Mouse (Mus musculus) A20 (cell line): ENCODE results near the gene Uggt1.

ENCODE experiments used
- DNase-seq: peaks from one replicate; pipeline ENCODE4 v3.0.0-alpha.2; 2011; ENCODE audit warnings: low read depth, low spot score

Gene Uggt1

DNA sequence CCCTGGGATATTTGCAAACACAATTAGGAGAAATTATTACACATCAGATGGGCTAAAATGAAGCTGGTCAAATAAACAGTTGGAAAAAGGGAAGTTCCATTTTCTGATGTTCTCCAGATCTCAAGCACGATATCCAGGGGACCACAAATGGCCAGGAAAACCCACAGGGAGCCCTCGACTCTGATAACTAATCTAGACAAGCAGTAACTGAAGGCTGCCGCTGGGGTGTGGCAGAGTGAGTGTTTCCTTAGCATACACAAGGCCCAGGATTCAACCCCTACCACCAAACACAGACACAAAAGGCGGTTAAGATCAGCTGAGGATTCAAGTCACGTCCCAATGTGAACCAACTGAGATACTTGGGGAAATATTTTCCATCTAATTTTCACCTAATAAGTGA is 64.5 kb downstream of the Uggt1 start:
- no peak for DNase-seq

- no peak for DNase-seq
Measured at GRCm38 (mm10) chr1:36173461-36173860, 71.1 kb downstream of the Uggt1 start.

- DNase-seq: no peak
Measured at GRCm38 (mm10) chr1:36172941-36173340, 71.6 kb downstream of the Uggt1 start.

GRCm38 (mm10) chr1:36162687-36163086 is 81.8 kb downstream of the Uggt1 start:
- no peak for DNase-seq

GRCm38 (mm10) chr1:36161208-36161607 is 83.3 kb downstream of the Uggt1 start:
- DNase-seq: no peak

DNA sequence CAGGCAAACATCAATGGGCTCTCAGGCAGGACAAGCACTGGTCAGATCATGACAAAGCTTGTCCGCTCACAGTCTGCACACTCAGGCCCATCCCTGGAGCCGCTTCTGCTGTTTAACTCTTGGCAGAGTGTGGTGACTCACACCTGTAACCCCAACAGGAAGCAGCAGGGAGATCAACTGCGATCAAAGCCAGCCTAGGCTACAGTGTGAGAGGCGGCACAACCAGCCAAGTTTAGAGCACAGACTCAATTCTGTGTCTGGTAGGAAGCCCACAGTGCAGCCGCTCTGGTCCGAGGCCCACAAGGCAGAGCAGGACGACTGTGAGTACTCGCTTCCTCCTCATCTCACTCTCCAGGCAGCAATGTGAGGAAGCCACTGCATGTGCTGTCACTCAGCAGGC is 84.3 kb downstream of the Uggt1 start:
- DNase-seq: no peak

DNA sequence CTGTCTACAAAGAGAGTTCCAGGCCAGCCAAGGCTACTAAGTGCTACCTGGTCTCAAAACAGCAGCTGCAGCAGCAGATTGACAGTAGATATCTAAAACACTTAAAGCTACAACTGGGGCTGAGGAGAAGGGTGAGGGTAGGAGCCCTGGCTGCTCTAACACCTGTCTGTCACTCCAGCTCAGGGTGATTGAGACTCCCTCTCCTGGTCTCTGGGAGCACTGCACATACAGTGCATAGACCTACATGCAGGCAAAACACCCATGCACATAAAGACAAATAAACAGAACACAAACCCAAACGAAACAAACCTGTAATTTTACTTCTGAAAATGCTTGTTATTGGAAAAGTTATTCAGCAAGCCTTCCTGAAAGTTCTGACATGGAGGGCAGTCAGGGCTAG is 95.1 kb downstream of the Uggt1 start:
- DNase-seq: peak; percentile 63

DNA sequence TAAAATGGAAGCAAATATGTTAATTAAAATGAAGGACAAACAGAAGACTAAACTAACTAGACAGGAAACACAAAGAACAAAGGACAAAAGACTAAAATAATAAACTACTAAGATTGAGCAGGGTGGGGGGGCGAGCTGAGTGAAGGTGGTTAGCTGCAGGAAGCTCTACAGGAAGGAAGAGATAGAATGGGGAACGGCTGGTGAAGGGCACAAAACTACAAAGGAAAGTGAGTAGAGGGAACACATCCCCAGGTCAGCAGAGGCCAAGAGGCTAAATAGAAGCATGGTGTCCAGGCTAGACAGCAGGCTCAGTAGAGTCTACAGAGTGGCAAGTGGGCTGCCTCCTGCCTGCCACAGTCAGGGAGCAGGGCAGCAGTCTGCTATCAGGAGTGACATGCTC is 95.7 kb downstream of the Uggt1 start:
- DNase-seq: no peak

DNA sequence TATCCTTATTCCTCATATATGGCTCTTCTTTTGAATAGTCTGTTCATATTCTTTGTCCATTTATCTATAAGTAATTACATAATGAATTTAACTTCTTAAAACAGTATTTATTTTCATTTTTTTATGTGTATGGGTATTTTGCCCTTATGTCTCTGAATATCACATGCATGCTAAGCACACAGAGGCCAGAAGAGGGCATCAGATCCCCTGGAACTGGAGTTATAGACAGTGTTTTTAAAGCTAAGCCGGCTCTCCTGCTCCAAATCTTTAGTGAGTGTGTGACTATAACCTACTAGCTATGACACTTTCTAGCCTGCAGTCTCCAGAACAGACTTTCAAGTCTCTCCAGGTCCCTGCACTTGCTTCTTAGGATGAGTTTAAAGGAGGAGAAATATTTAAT is 99.5 kb downstream of the Uggt1 start:
- peak; percentile 41 for DNase-seq

GRCm38 (mm10) chr1:36140311-36140710 is 104.2 kb downstream of the Uggt1 start:
- DNase-seq: no peak

- DNase-seq: peak; percentile 79
Measured at GRCm38 (mm10) chr1:36134584-36134983, 109.9 kb downstream of the Uggt1 start.

GRCm38 (mm10) chr1:36133647-36134046 is 110.9 kb downstream of the Uggt1 start:
- DNase-seq: no peak

GRCm38 (mm10) chr1:36133041-36133440 is 111.5 kb downstream of the Uggt1 start:
- DNase-seq: no peak

- DNase-seq: no peak
Measured at GRCm38 (mm10) chr1:36132211-36132610, 112.3 kb downstream of the Uggt1 start.

- DNase-seq: no peak
Measured at GRCm38 (mm10) chr1:36131766-36132165, 112.8 kb downstream of the Uggt1 start.

DNA sequence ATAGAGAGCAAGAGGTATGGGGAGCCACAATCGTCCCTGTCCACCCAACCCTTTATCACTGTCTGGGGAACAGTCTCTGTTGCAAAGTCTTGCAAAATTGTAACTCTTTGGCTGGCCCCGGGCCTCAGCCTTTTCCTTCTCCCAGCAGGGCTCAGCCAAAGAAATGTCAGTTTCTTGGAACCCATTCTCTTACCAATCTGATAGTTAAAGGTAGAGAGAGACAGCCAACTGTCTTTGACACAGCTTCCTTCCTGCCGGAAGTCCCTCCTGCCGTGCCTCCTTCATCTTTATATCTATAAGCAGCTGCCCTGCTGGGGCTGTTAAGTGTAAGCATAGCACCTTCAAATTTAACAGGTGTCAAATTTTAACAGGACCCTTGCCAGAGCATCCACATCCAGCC is 113.4 kb downstream of the Uggt1 start:
- no peak for DNase-seq

GRCm38 (mm10) chr1:36130307-36131035 is 114.0 kb downstream of the Uggt1 start:
- DNase-seq: no peak

DNA sequence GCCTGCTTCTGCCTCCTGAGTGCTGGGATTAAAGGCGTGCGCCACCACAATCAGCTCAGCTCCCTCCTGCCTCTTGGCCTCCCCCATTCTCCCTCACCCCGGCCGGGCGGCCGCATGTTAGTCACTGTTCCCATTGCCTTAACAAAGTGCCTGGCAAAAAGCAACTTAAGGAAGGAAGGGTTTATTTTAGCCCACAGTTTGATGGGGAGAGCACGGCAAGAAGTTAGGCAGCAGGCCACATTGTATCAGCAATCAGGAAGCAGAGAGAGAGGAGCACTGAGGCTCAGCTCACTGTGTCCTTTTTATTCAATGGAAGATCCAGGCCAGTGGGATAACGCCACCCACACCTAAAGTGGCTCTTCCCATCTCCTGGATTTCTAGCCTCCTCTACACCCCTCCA is 114.6 kb downstream of the Uggt1 start:
- DNase-seq: no peak

GRCm38 (mm10) chr1:36129126-36129525 is 115.4 kb downstream of the Uggt1 start:
- peak; percentile 62 for DNase-seq

- no peak for DNase-seq
Measured at GRCm38 (mm10) chr1:36125076-36125475, 119.4 kb downstream of the Uggt1 start.

DNA sequence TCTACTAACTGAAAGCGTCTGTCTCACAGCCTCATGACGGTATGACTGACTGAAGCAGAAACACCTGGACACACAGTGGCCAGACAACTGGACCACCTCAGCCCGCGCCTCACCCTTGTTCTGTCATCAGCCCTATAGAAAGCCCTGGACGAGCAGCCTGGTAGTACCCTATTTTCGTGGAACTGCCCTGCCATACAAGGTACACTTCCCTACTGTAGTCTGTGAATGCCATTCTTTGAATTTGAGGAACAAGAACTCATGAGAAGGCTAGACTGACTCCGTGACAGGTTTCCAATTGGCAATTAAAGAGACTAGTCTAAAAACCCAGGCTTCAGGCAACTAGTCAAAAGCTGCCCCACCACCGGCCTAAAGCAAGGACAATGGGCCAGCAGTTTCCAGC is 123.3 kb downstream of the Uggt1 start:
- no peak for DNase-seq

DNA sequence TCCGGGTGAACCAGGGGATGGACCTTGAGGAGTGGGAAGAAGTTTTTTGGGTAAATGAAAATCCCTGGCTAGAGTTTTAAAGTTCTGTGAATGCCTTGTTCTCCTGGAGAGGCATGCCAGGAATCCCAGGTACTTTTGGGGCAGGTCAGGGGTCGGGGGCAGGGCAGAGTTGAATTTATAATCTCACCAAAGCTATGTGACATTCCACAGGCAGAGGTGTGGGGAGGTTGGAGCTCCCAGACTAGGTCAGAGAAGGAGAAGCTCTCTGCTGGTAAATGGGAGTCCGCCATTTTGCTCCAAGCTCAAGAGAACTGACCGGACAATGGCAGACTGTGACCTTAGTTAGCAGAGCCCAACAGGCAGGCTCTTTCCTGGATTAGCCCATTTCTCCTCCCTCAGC is 125.1 kb downstream of the Uggt1 start:
- DNase-seq: no peak

GRCm38 (mm10) chr1:36118958-36119357 is 125.6 kb downstream of the Uggt1 start:
- DNase-seq: no peak
